Mouse (Mus musculus): ENCODE measurements around the gene Aldh16a1. TPM values are rescaled to one million over a fixed set of nuclear protein-coding genes. Genes with fewer than 3 reads are reported as not detected.
"Not testable (repeated sequence)": the region's sequence is repeated elsewhere in the genome, so short reads cannot be mapped to it uniquely, and the experiment has no call there.

Gene Aldh16a1
- total RNA-seq, 2 experiments from 2014 or later = 34.8 to 51.6 TPM

DNA sequence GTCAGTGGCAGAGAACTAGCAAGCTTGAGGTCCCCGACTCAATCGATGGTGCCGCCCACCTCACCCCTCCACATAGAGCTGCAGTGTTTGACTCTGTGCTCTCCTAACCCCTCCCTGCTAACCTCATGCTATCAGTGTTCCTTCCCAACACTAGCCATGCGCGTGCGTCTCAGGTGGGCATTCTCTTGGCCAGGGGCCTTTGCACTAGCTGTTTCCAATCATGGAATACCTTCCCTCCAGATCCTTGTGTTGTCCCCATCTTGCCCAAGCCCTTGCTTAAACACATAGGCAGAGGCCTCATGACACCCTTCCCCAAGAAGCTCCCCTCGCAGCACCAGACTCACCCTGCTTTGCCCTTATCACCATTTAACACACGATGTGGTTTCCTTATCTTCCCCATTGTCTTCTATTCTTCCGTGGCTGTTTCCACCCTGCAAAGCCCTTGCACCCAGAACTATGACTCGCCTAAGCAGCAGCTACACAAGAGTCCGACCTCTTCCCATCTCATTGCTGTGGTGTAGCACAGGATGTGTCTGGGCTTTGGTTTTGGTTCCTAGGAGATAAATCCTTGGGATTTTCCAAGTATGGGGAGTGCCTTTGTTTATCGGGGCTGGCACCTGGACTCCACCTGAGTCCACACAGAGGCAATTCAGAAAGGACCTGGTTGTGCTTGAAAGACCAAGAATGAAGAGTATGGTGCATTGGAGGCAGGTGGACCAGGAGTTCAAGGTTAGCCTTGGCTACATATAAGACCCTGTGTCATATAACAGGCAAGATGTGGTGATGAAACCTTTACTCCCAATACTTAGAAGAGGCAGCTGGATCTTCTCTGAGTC is 17.0 kb downstream of the Aldh16a1 start:
- DNase-seq (ENCODE audit: low spot score in 2 of 2) = no peak

DNA sequence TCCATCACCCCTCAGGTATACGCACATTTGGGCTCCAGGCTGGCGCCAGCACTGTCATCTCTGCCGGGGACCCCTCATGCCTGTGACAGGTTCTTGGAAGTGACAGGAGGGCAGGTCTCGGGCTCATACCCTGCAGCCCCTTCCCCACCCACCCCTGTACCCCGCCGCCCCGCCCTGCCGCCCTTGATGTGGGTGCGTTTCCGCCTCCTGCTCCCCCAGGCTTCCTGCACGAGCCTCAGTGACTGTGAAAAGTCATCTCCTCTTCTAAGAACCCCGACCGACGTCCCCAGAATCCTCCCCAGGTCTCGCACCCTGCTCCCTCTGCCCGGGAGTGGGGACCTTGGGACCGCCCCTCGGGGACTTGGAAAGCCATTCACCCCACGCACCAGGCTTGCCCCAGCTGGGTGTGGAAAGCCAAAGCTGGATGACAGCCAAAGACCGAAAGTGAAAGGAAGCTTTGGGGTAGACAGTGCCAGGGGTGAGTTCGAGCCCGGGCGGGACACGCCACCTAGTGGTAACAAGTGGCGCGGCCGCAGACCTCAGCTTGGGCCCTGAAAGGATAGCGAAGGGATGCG is 18.3 kb downstream of the Aldh16a1 start, which contains the start of the genes Gm45713 and Flt3l:
Gene Gm45713, minus strand, starts transcription at position 239 of the 575 bp plus-strand sequence.
Gene Flt3l, minus strand, starts transcription at position 440 of the 575 bp plus-strand sequence.
- peak; percentile 88 to 92 for DNase-seq (ENCODE audit: low spot score in 2 of 2)

DNA sequence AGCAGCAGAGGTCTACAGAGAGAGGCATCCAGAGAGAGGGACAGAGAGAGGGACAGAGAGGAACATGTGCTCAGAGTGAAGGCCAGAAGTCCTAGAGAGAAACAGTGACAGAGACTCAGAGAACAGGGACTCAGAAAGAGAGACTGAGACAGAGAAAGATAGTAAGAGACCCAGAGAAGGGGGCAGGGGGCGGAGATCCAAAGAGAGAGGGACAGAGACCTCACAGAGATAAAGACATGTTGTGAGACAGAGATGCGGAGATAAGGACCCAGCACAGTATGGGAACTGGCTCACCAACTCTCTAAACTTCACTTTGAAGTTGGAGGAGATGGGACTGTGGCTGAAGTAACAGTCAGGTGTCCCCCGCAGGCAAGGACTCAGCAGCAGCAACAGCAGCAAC is 19.0 kb downstream of the Aldh16a1 start:
- no peak for DNase-seq (ENCODE audit: low spot score in 2 of 2)

DNA sequence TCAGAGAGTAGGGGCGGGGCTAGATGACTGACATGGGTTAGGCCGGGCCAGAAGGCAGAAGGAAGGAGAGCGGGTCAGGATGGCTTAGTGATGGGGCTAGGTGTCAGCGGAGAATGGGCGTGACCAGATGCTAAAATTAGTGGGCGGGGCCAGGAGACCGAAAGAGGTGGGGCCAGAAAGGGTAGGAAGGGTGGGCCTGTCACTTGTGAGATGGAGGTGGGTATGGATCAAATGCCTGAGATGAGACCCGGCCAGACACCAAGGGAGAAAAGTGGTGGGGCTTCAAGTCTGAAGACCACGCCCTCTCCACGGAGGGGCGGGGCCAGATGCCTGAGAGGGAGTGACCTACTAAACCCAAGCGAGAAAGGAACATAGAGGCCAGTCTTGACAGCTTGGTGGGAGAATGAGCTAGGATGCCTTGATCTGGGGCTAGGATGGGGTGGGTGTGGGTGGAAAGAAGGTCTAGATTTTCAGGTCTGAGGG is 19.8 kb downstream of the Aldh16a1 start:
- no peak for DNase-seq (ENCODE audit: low spot score in 2 of 2)

DNA sequence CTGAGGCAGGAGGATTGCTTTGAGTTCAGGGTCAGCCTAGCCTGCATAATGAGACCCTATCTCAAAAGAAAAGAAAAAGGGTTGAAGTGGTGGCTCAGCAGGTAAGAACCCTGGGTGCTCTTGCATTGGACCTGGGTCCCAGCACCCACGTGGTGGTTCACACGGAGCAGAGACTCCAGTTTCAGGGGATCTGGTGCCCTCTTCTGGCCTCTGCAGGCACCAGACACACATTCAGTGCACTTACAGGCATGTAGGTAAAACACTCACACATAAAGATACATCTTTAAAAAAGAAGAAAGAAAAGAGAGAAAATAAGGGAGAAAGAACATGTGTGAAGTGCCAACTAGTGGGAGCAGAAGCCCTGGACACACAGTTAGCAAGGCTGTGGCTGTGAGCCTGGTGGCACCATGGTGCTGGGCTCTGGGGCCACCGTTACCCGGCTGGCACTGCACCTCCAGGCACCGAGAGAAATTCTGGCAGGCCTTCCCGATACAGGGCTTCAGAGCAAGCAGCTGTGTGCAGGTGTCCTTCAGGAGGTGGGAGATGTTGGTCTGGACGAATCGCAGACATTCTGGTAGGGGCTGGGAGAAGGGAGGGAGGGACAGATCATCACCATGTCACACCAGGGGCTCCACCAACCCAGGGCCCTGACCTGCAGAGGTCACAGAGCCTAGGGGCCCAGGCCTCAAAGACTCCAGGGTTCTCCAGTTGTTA is 20.8 kb downstream of the Aldh16a1 start:
- no peak for DNase-seq (ENCODE audit: low spot score in 2 of 2)

DNA sequence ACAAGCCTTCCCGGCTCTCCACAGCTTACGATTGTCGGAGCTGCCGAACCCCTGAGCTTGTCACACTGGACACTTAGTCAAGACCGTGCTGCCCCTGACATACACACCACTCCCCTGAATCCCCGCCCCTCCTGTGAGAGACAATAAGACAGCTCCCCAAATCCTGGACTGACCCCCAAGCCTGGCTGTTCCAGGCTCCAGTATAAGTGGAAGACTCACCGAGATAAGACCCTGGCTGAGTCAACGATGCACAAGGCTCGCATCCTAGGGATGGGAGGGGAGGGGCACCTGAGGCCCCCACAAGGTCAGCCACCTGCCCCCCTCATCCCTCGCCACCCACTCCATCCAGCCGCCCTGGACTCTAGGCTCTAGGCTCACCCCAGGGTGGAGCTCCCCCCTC is 22.5 kb downstream of the Aldh16a1 start:
- no peak for DNase-seq (ENCODE audit: low spot score in 2 of 2)

DNA sequence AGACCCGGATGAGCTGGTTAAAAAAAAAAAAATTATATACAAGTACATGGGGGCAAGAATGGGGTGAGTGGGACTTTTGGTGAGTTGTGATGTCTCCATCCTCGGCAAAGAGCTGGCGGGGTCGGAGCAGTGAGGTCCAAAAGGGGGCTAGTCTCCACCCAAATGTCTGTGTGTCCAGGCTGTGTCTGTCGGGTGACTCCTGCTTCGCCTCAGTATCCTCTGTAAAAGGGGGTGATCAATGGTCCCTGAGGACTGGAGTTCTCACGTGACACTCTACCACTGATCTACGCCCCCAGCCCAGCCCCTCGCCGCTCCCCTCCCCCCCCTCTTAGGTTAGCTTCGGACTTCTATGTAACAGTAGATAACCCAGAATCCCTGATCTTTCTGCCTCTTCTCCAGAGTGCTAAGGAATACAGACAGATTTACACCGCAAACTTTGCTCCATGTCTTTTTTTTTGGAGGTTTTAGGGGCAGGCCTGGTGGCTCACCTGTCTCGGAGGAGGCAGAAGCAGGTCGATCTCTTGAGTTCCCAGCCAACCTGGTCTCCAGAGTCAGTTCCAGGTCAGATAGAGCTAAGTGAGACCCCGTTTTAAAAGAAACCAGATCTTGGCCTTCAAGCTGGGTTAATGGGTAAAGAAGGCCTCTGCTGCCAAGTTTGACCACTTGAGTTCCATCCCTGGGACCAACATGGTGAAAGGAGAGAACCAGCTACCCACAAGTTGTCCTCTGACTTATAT is 24.4 kb downstream of the Aldh16a1 start:
- DNase-seq (ENCODE audit: low spot score in 2 of 2) = no peak

DNA sequence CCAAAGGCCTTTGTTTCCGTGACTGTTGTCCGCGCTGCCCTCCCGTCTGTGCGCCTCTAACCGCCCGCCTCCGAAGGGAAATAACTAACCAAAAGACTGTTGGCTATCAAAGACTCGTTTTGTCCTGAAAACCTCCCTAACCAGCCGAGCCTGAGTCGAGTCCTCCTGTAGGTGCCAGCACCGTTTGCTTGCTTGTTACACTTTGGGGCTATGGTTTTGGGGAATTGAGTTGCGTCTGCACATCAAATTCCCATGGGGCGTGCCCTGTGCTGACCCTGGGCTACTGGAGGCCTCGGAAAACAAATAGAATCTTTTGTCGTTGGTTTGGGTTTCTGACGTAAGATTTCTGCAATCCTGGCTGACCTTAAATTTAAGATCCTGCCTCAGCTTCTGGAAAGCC is 25.1 kb downstream of the Aldh16a1 start:
- DNase-seq (ENCODE audit: low spot score in 2 of 2) = no peak

DNA sequence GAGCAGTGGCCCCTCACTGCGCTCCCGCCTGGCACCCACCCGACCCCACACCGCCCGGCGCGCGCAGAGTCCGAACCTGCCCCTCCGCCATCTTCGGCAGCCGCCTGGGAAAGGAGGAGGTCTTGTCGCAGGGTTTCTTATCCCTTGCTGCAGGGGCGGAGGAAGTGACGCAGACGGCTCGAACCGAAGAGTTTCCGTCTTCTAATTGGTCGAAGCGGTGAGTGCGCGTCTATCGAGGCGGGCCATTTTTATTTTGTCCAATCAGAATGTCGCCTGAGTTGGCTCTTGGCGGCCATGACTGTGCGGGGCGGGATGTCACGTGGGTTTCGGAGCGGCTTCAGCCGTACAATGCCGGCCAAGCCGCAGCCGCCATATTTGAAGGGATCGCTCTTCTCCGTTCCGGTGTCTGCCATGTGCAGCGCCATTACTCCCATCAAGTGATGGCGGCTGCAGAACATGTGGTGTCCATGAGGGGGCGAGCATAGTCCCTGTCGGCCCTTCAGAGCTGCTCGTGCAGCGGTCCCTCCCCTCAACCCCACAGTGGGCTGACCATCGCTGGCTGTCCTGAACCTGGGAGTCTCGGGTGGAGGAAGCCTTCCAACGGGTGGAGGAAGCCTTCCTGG is 25.6 kb downstream of the Aldh16a1 start, which contains the start of gene Rpl13a:
Gene Rpl13a, minus strand, starts transcription at position 138 of the 623 bp plus-strand sequence.
- DNase-seq (ENCODE audit: low spot score in 2 of 2) = peak; percentile 90 to 97

DNA sequence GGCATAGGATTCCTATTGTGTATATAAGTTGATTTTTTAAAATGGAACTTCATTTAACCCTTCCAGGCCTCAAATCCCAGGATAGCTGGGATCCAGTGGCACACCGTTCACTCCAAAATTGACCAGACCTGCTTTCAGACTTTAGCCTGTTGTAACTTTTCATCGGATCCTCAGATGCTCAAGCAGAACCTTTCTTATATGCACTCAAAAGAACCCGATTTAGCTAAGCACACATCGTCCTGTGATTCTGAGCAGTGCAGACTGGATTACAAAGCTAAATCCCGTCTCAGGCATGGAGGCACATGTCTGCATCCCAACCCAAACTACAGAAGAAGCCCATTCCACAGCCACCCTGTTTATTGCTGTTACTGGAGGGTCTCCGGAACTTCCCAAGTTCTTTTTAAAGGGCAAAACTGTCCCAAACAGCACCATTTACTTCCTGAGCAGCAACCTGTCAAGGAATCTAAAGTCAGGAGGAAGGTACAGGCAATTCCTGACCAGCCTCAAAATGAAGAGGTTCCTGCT is 26.6 kb downstream of the Aldh16a1 start:
- no peak for DNase-seq (ENCODE audit: low spot score in 2 of 2)

DNA sequence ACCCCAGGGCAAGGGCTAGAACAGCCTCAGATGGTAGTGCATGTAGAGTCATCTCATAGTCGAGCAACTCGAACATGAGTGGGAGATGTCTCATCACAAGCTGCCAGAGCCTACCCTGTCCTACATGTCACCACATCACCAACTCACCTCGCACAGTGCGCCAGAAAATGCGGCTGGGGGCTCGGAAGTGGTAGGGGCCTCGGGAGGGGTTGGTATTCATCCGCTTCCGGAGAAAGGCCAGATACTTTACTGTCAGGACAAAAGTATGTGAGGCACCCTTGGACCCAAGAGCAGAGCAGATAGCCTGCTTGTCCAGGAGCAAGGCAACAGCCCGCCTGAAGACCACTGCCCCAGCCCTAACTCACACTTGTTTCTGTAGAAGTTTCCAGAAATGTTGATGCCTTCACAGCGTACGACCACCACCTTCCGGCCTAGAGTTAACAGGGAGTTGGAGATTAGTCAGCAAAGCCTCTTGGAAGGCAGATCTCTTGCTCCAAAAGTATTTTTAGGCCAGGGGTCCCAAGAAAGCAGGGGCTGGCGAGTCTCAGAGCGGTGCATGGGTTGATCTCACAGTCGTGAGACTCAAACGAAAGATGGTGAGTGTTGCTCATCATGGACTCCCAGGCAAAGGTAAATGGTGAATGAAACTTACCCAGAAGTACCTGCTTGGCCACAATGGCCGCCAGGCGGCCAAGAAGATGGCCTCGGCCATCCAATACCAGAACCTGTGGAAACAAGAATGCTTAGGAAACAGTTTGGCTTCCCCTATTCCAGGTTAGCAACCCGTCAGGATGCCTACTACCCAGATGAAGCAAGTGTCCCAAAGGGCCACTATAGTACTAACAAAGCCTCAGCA is 27.3 kb downstream of the Aldh16a1 start:
- DNase-seq (ENCODE audit: low spot score in 2 of 2) = no peak

DNA sequence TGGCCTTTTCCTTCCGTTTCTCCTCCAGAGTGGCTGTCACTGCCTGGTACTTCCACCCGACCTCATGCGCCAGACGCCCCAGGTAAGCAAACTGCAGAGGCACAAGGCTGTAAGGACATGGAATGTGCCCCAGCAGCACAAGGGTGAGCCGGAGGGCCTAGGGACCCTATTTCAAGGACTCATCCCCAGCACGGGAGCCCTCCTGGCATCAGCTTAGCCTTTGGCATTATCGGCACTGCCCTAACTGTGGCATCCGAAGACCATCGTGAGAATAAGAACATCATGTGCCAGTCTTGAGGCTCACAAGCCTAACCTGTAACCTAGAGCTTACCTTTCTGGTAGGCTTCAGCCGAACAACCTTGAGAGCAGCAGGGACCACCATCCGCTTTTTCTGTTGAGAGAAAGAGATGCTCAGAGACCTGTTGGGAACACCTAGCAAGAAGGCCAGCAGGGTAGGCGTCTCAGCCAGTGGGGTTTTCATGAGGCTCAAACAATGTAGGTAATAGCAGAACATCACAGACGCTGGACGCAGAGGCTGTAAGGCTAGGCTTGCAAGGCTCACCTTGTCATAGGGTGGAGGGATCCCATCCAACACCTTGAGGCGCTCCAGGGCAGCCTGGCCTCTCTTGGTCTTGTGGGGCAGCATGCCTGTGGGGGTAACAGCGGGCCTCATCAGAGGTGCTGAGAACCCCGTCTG is 28.1 kb downstream of the Aldh16a1 start:
- DNase-seq (ENCODE audit: low spot score in 2 of 2) = no peak

DNA sequence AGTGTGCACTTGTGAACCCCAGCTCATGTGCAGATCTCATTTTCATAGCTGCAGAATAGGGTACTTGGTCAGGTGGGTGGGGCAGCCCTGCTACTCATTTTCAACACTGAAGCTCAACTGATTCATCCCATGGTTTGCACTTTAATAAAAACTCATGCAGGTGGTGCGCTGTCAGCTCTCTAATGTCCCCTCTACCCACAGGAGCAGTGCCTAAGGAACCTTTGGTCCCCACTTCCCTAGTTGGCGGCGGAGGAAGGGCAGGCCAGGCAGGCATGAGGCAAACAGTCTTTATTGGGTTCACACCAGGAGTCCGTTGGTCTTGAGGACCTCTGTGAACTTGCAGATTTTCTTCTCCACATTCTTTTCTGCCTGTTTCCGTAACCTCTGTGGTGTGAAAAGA is 28.7 kb downstream of the Aldh16a1 start:
- not testable (repeated sequence) for DNase-seq (ENCODE audit: low spot score in 2 of 2)

DNA sequence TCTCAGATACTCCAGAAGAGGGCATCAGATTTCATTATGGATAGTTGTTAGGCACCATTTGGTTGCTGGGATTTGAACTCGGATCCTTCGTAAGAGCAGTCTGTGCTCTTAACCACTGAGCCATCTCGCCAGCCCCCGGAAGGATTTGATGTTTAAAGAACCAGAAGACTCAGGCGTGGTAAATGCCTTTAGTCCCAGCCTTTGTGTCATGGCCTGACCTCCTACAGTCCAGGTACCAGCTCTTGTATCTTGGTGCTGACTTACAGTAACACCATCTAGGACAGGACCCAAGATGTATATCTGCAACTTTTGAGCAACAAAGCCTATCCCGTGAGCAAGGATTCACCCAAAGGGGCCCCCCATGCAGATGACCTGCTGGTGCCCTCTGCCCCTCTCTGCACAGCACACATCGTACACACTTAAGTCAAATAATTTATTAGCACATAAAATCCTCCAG is 29.2 kb downstream of the Aldh16a1 start:
- DNase-seq (ENCODE audit: low spot score in 2 of 2) = no peak

DNA sequence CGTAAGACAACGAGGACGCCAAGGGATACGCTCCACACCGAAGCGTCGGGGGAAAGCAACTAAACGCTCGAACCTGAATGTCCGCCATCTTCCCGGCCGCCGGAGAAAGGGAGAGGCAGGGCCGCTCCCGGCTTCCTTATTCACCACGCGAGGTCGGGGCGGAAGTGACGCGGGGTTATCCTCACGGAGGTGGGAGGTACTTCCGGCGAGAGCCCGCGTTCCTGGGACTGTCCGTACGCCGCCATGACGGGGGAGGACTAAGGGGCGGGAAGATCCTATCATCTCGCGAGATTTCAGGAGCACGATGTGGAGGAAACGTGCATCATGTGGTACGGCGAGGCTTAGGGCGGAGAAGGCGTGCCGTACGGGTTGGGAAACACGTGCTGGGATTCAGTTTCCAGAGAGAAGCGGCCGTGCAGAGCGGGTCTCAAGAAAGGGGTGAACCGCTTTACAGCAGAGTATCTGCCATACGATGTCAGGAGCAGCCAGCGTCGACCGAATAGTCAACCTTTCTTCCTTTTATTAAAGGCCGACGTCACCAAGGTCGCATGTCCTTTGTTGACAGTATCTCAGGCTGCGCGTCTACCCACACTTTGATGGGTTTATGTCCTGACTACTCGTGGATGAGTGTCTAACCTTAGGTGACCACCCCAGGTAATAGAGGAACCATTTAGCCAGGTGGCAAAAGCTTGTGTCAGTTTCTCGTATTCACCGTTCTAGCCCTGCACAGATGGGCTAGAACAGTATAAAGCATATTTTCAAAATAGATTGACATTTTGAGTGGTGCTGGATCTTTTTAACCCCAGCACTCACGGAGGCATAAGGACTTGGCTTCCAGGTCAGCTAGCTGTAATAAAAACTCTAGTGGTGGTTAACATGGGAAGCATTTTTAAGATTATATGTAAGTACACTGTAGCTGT is 29.9 kb downstream of the Aldh16a1 start, which contains the start of gene Rps11:
Gene Rps11, minus strand, starts transcription at position 216 of the 920 bp plus-strand sequence.
- DNase-seq (ENCODE audit: low spot score in 2 of 2) = peak; percentile 96 to 99

DNA sequence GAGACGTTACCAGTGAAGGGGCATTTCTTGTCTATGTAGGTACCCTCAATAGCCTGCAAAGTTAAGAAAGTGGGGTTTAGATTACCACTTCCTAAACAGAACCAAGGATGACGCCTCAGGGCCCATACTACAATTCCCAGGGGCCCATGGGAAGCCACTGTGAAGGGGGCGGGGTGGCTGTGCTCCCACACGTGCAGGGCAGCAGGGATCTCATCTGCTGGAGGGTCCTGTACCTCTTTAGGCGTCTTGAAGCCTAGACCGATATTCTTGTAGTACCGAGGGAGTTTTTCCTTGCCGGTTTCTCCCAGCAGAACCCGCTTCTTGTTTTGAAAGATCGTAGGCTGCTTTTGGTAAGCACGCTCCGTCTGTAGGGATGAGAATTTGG is 31.2 kb downstream of the Aldh16a1 start:
- no peak for DNase-seq (ENCODE audit: low spot score in 2 of 2)

DNA sequence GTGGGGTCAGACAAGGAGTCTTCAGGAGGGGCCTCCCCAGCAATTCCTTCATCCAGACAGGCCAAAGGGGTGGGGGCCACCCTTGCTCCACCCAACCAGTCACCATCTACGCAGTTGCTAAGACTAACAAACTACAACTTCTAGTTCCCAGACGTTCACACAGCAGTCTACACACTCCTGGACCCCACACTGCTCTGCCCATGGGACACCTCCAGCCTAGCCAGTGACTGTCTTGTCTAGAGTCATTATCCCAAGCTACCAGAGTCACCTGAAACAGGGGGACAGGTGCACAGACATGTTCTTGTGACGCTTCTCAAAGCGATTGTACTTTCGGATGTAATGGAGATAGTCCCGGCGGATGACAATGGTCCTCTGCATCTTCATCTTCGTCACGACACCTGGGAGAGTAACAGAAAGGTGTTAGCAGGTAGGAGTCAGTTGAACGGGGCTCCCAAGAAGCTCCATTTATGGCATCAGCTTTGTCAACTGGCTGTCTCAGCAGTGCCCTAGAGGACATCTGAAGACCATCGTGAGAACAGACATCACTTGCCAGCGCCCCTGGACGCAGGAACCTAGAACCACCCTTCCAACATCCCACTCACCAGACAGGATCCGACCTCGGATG is 31.7 kb downstream of the Aldh16a1 start:
- no peak for DNase-seq (ENCODE audit: low spot score in 2 of 2)
